Mouse (Mus musculus) limb, embryonic 12.5 days (tissue): ENCODE results near the gene Mcu. TPM values are rescaled to one million over a fixed set of nuclear protein-coding genes. Genes with fewer than 3 reads are reported as not detected.
A peak's percentile ranks its signal among the peaks of the same experiment; 100 is the strongest.

Experiments used
- ATAC-seq: fragments of 200-750 bp; cut with Nextera tagmentation; 2 replicates; pipeline ENCODE4 v1.8.0; 2017; ENCODE audit warnings: low read depth, moderate TSS enrichment; ENCODE audit not compliant: insufficient number of reproducible peaks, insufficient read depth, low FRiP score, low TSS enrichment
- H3K27ac ChIP-seq: fragments of 300-500 bp; sonication (generic); 2 replicates; pipeline ENCODE4 v1.5.1; 2016; ENCODE audit warnings: mild to moderate bottlenecking, moderate library complexity
- H3K27me3 ChIP-seq: fragments of 300-500 bp; sonication (generic); 2 replicates; pipeline ENCODE4 v1.6.1; 2016; ENCODE audit warnings: mild to moderate bottlenecking, moderate library complexity
- H3K36me3 ChIP-seq: fragments of 300-500 bp; sonication (generic); 2 replicates; pipeline ENCODE4 v1.6.1; 2016; ENCODE audit warnings: mild to moderate bottlenecking, moderate library complexity
- H3K4me1 ChIP-seq: fragments of 300-500 bp; sonication (generic); replicated peaks from 2 replicates; pipeline ENCODE4 v1.6.1; 2016
- H3K4me2 ChIP-seq: fragments of 300-500 bp; sonication (generic); 2 replicates; pipeline ENCODE4 v1.6.1; 2016; ENCODE audit warnings: mild to moderate bottlenecking, moderate library complexity
- H3K4me3 ChIP-seq: fragments of 300-500 bp; sonication (generic); replicated peaks from 2 replicates; pipeline ENCODE4 v1.5.1; 2016; ENCODE audit warnings: mild to moderate bottlenecking
- H3K9ac ChIP-seq: fragments of 300-500 bp; sonication (generic); replicated peaks from 2 replicates; pipeline ENCODE4 v1.6.1; 2016; ENCODE audit warnings: mild to moderate bottlenecking, moderate library complexity
- H3K9me3 ChIP-seq: fragments of 300-500 bp; sonication (generic); 2 replicates; pipeline ENCODE4 v1.6.1; 2016; ENCODE audit warnings: mild to moderate bottlenecking, moderate library complexity
- WGBS: fragments of 180-500 bp; shearing (Covaris S2); methylation state at CpG from one replicate; pipeline ENCODE4 v1.1.7; 2016; 5-methylcytosine and 5-hydroxymethylcytosine counted together
- polyA plus RNA-seq: library from polyadenylated mRNA; unstranded; fragments of >200 nt; fragmentation: Nextera tagmentation; extraction: Ambion mirVana; gene quantifications from 2 replicates; pipeline ENCODE4 v1.2.1, GENCODE M21; 2016

Mcu gene
- polyA plus RNA-seq: 45.3 and 48.4 TPM in 2 replicates

DNA sequence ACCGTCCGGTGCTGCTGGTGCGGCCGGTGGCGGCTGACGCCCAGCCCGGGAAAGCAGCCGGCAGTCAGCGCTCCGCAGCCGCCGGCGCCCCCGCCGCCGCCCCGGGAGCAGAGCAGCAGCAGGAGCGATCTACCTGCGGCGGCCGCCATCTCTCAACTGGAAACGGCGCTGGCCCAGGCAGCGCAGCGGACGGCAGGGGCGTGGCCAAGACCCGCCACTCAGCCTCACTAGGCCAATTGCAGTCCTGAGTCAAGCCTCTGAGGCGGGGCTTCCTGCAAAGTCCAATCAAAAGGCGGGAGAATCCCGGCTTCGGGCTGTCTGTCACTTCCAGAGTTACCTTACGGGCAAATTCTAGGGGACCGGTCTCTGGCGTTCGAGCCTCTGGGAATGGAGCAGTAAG lies at the start of gene Mcu:
Gene Mcu (minus strand): TSS at position 171 of the 400 bp plus-strand sequence.
- peak within 1 kb of the TSS; percentile 96 for H3K9ac ChIP-seq
- H3K4me2 ChIP-seq: peak within 1 kb of the TSS; percentile 85
- H3K4me3 ChIP-seq: peak within 1 kb of the TSS; percentile 93
- no peaks in the 10 kb centered on the region for H3K9me3 ChIP-seq
- ATAC-seq: peak; percentile 98
- H3K36me3 ChIP-seq: no peaks in the 10 kb centered on the region
- under 1% methylated on average over 36 of the region's 36 CpGs for WGBS
- no peaks in the 10 kb centered on the region for H3K27me3 ChIP-seq
- H3K4me1 ChIP-seq: peaks cover 32% of the 10 kb centered on the region
- H3K27ac ChIP-seq: peak within 1 kb of the TSS; percentile 90

DNA sequence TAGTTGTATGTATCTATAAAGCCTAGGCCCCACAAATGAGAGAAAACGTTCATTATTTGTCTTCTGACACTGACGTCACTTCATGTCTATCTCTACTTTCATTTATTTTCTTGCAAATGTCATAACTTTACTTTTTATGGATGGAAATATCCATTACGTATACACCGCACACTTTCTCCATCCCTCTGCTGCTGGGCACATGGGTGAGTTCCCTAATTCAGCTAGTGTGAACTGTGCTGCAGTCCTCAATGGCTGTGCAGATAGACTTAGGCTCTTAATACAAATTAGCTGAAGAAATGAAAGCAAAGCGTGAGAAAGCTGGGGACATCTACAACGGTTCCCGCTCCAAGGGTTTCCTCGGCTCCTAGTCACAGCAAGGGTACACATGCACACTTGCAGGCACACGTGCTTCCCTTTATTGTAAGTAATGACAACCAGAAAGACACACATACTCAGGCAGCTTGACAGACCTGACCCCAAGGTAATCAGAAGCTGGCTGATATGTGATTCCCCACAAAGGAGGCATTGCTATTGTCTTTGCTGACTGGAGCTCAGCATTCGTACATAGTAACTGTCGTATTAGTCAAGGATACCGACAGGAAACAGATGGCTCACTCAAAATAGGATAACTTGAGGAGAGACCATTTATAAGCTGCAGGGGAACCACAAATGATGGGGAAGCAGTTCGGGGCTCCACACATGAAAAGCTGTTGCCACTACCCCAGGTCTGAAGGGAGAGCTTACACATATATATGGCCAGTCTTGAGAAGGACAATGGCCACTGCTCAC lies 49.2 kb upstream of the Mcu start:
- H3K36me3 ChIP-seq: no peaks in the 10 kb centered on the region
- H3K4me3 ChIP-seq: no peak overlapping the region
- no peaks in the 10 kb centered on the region for H3K27me3 ChIP-seq
- peaks cover 15% of the 10 kb centered on the region; the same call in 1 of the 2 replicates for H3K4me1 ChIP-seq
- H3K27ac ChIP-seq: no peak overlapping the region
- no peak overlapping the region for H3K4me2 ChIP-seq
- no peak overlapping the region for H3K9ac ChIP-seq
- 71% methylated on average over 13 of the region's 13 CpGs for WGBS
- no peak for ATAC-seq
- no peaks in the 10 kb centered on the region for H3K9me3 ChIP-seq

- Histone ChIP-seq H3K4me3 (no peak overlapping the region), H3K27me3 (no peaks in the 10 kb centered on the region), H3K4me2 (no peak overlapping the region), H3K9ac (no peak overlapping the region), H3K4me1 (peaks cover 15% of the 10 kb centered on the region; the same call in 1 of the 2 replicates), H3K27ac (no peak overlapping the region), H3K9me3 (peaks cover 6% of the 10 kb centered on the region; the same call in 1 of the 2 replicates), H3K36me3 (no peaks in the 10 kb centered on the region)
- no peak for ATAC-seq
- WGBS: 59% methylated on average over 2 of the region's 2 CpGs
These were observed 48.3 kb upstream of the Mcu start for GRCm38 (mm10) chr10:59664765-59665164.

DNA sequence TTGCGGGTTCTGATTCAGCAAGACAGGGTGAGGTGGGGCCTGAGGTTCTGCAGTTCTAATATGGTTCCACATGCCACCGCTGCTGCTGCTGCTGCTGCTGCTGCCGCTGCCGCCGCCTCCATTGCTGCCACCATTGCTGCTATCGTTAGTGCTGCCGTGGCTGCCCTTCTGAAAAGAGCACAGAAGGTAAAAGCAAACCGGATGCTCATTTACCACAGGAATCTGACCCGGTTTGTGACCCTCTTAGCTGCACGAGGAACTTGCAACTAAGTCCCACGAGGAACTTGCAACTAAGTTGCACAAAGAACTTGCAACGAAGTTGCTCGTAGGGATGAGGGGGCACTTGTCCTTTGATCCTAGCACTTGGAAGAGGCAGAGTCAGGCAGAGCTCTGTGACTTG lies 40.3 kb upstream of the Mcu start:
- H3K4me2 ChIP-seq: no peak overlapping the region

DNA sequence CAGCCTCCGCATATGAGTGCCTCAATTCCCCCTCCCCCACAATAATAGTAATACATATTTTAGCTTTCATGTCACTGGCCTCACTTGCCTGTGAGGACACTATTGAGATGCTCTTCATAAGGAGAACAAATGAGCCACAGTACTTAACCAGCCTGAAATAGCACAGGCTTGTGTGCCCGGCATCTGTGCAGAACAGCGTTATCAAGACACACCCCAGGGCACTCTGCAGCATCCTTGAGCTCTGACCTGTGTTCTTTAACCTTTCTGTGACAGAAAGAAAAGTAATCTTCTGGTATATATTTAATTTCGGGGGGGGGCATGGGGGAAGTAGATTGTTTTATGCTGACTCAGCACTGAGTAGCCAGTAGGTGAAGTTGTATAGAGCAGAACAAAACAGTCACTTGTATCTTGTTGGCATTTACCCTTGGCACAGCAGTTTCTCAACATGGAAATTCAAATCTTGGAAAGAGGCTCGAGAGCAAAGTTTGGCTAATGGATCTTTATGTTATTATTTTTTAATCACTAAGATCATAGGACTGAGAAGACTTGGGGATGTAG lies 30.4 kb upstream of the Mcu start:
- 85% methylated on average over 5 of the region's 5 CpGs for WGBS

More for the DNA sequence above, 40.3 kb upstream of the Mcu start:
- Histone ChIP-seq H3K36me3 (no peaks in the 10 kb centered on the region), H3K27ac (no peak overlapping the region), H3K9me3 (peaks cover 6% of the 10 kb centered on the region; the same call in 1 of the 2 replicates), H3K27me3 (no peaks in the 10 kb centered on the region), H3K4me3 (no peak overlapping the region), H3K9ac (no peak overlapping the region), H3K4me1 (no peaks in the 10 kb centered on the region)
- WGBS: 79% methylated on average over 13 of the region's 13 CpGs
- no peak for ATAC-seq

DNA sequence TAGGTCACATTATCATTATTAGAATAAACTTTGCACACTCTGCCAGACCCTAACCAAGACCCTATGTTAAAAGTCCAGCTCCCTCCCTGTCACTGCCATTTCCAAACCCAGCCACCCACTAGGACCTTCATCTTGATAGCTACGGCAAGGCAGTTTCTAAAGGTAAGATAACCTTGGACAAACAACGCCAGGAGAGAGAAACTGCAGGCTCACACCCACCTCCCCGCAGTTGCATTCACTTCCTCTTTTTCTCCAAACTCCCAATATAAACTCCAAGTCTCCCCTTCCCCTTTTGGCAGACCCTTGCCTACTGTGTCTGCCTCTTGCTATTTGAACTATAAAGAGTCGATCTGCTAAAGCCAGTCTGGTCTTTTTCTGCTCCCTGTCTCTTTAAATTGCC lies 28.7 kb upstream of the Mcu start:
- WGBS: 77% methylated on average over 4 of the region's 4 CpGs
- Histone ChIP-seq H3K27me3 (no peaks in the 10 kb centered on the region), H3K4me1 (no peaks in the 10 kb centered on the region), H3K4me3 (no peak overlapping the region), H3K36me3 (no peaks in the 10 kb centered on the region), H3K27ac (no peak overlapping the region), H3K9ac (no peak overlapping the region), H3K4me2 (no peak overlapping the region), H3K9me3 (peaks cover 10% of the 10 kb centered on the region; the same call in 1 of the 2 replicates)
- ATAC-seq: no peak

More for the DNA sequence above, 30.4 kb upstream of the Mcu start:
- peaks cover 12% of the 10 kb centered on the region; the same call in 1 of the 2 replicates for H3K9me3 ChIP-seq
- no peak overlapping the region for H3K4me2 ChIP-seq
- no peak overlapping the region for H3K9ac ChIP-seq
- no peaks in the 10 kb centered on the region for H3K27me3 ChIP-seq
- no peaks in the 10 kb centered on the region for H3K36me3 ChIP-seq
- no peak overlapping the region for H3K4me3 ChIP-seq
- no peaks in the 10 kb centered on the region for H3K4me1 ChIP-seq
- ATAC-seq: no peak
- H3K27ac ChIP-seq: no peak overlapping the region

- ATAC-seq: no peak
- 51% methylated on average over 2 of the region's 2 CpGs for WGBS
These were observed 28.2 kb upstream of the Mcu start for GRCm38 (mm10) chr10:59644710-59645109.

DNA sequence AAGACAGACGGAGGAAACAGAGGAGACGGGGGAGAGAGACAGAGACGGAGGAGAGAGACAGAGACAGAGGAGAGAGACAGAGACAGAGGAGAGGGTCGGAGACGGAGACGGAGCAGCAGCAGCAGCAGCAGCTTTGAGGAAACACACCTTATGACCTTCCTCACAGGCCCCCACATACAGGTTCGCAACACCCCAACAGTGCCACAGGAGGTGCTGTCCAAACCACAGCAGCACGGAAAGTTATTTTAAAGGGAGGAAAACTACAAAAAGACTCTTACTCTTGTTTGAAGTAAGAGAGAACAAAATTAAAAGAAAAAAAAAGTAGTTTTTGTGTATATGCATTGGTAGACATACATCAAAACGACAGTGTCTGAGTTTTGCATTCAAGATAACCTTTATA lies 27.2 kb upstream of the Mcu start:
- ATAC-seq: no peak
- H3K9me3 ChIP-seq: peaks cover 5% of the 10 kb centered on the region; the same call in 1 of the 2 replicates
- H3K4me3 ChIP-seq: no peak overlapping the region

More at GRCm38 (mm10) chr10:59644710-59645109, 28.2 kb upstream of the Mcu start:
- Histone ChIP-seq H3K4me1 (no peaks in the 10 kb centered on the region), H3K4me3 (no peak overlapping the region), H3K36me3 (no peaks in the 10 kb centered on the region), H3K9ac (no peak overlapping the region), H3K9me3 (peaks cover 5% of the 10 kb centered on the region; the same call in 1 of the 2 replicates), H3K27ac (no peak overlapping the region), H3K27me3 (no peaks in the 10 kb centered on the region), H3K4me2 (no peak overlapping the region)

GRCm38 (mm10) chr10:59642659-59643377 lies 26.3 kb upstream of the Mcu start:
- no peak overlapping the region for H3K27ac ChIP-seq
- 80% methylated on average over 8 of the region's 8 CpGs for WGBS
- peaks cover 5% of the 10 kb centered on the region; the same call in 1 of the 2 replicates for H3K9me3 ChIP-seq
- no peaks in the 10 kb centered on the region for H3K36me3 ChIP-seq
- H3K4me1 ChIP-seq: peaks cover 12% of the 10 kb centered on the region
- H3K9ac ChIP-seq: no peak overlapping the region
- H3K27me3 ChIP-seq: no peaks in the 10 kb centered on the region
- ATAC-seq: no peak
- no peak overlapping the region for H3K4me3 ChIP-seq
- no peak overlapping the region for H3K4me2 ChIP-seq

More for the DNA sequence above, 27.2 kb upstream of the Mcu start:
- 79% methylated on average over 9 of the region's 9 CpGs for WGBS
- no peaks in the 10 kb centered on the region for H3K27me3 ChIP-seq
- H3K36me3 ChIP-seq: no peaks in the 10 kb centered on the region
- H3K27ac ChIP-seq: no peak overlapping the region
- H3K4me1 ChIP-seq: peaks cover 3% of the 10 kb centered on the region; the same call in 1 of the 2 replicates
- no peak overlapping the region for H3K9ac ChIP-seq
- no peak overlapping the region for H3K4me2 ChIP-seq

DNA sequence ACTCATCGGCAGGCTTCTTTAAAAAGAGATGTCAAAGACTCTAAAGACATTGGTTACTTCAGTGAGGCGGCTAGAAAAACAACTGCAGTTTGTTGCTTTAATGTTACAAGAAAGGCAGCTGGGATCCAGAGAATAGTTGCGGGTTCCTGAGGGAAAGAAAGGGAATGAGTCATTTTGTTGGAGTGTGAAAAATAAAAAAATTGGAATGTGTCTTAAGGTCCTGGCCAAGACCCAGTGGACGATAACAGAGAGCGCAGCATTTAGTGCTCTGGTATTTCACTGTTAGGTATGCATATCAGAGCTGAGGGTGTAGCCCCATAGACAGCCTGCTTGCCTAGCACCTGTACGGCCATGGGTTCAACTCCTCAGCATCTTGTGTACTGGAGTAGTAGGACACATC lies 22.1 kb upstream of the Mcu start:
- H3K4me1 ChIP-seq: peaks cover 23% of the 10 kb centered on the region
- H3K9ac ChIP-seq: no peak overlapping the region
- WGBS: 86% methylated on average over 6 of the region's 6 CpGs
- H3K36me3 ChIP-seq: no peaks in the 10 kb centered on the region
- no peak overlapping the region for H3K4me3 ChIP-seq
- no peak for ATAC-seq
- H3K9me3 ChIP-seq: no peaks in the 10 kb centered on the region
- no peak overlapping the region for H3K4me2 ChIP-seq
- peak overlapping the region; percentile 85; the same call in 1 of the 2 replicates for H3K27ac ChIP-seq
- no peaks in the 10 kb centered on the region for H3K27me3 ChIP-seq

- WGBS: 26% methylated on average over 7 of the region's 7 CpGs
- Histone ChIP-seq H3K4me1 (peaks cover 23% of the 10 kb centered on the region), H3K27ac (peak overlapping the region; percentile 85), H3K4me2 (peak overlapping the region; percentile 34; the same call in 1 of the 2 replicates), H3K36me3 (no peaks in the 10 kb centered on the region), H3K27me3 (no peaks in the 10 kb centered on the region), H3K4me3 (no peak overlapping the region), H3K9me3 (no peaks in the 10 kb centered on the region), H3K9ac (no peak overlapping the region)
- ATAC-seq: peak; percentile 85; the same call in 1 of the 2 replicates
These were observed 21.2 kb upstream of the Mcu start for GRCm38 (mm10) chr10:59637596-59638124.
